Mouse (Mus musculus) Muller cell, postnatal 12 days (primary cell): ENCODE data around the gene Trmo.

Experiments
- DNase-seq: peaks from one replicate; pipeline ENCODE4 v3.0.0-alpha.2; 2015; ENCODE audit errors: inconsistent ontology term

The Trmo gene

GRCm38 (mm10) chr4:46389013-46389611 lies at the start of gene Trmo:
TSS of gene Trmo (minus strand) at chr4:46389437.
- DNase-seq = peak; percentile 93

DNA sequence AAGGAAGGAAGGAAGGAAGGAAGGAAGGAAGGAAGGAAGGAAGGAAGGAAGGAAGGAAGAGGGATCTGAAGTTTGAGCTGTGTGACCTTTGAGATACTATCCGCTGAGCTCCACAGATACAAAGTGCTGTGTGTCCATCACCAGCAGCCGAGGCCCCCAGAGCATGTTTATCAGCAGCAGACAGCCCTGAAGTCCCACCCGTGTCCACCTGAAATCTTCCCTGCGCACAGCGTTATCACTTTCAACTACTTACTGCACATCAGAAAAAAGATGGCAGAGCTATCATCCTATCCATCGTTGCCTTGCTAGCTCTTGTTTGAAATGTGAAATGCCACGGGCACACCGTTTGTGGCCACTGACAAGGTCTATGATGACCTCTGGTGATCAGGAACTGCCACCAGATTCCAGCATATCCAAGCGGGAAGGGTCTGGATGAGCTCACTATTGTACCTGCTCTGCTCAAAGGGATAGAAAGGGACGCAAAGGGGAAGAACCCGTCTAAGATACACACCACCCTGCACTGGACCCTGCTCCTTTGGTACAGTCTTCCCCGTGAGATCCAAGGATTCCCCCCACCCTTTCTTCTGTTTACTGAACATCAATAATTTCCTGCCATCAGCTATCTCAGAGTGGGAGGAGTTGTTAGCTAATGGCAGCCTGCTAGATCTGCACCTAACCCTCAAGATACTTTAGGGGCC lies 43.3 kb upstream of the Trmo start:
- no peak for DNase-seq

- no peak for DNase-seq
These were observed 39.8 kb upstream of the Trmo start for GRCm38 (mm10) chr4:46428903-46429499.

- no peak for DNase-seq
These were observed 33.4 kb upstream of the Trmo start for GRCm38 (mm10) chr4:46422625-46423024.

DNA sequence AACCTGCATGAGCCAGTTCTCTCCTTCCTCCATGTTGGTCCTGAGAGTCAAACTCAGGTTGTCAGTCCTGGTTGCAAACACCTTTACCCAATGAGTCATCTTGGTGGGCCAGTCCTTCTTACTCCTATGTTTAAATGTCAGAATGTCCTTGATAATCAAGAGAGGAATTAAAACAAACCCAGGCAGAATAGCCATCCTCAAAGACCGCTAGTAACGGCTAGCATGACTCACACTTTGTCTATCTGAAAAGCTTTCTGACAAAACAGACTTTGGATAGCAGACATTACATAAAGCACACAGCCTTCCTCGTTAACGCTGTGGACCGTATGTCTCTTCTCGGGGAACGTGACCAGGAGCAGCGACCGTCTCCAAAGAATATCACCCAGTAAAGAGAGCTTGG lies 29.6 kb upstream of the Trmo start:
- peak; percentile 16 for DNase-seq

- no peak for DNase-seq
These were observed 28.3 kb upstream of the Trmo start for GRCm38 (mm10) chr4:46417491-46417890.

- DNase-seq = no peak
These were observed 24.2 kb upstream of the Trmo start, which contains the start of gene Hemgn for GRCm38 (mm10) chr4:46413406-46413805. TSS of gene Hemgn (minus strand) at chr4:46413506.

- DNase-seq = no peak
These were observed 22.9 kb upstream of the Trmo start for GRCm38 (mm10) chr4:46412113-46412512.

- DNase-seq = no peak
These were observed 22.3 kb upstream of the Trmo start for GRCm38 (mm10) chr4:46411489-46411888.

DNA sequence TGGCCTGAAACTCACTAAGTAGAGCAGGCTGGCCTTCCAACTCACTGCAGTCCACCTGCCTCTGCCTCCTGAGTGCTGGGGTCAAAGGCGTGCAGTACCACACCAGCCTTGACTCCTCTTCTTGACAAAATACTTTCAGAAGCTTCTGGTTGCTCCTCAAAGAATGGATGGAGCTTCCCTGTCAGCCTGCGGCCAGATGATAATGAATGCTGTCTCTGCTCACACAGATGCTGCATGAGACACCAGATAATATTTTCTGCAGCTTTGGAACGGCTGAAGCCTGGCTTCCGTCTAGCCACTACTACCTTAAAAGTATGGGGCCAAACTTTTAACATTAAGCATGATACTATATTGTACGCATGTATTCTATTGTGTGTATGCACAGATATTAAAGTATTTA lies 21.4 kb upstream of the Trmo start:
- DNase-seq = no peak

GRCm38 (mm10) chr4:46406966-46407703 lies 17.9 kb upstream of the Trmo start:
- DNase-seq = no peak

GRCm38 (mm10) chr4:46404042-46404795 lies 15.0 kb upstream of the Trmo start:
- DNase-seq = no peak

GRCm38 (mm10) chr4:46398839-46399238 lies 9.6 kb upstream of the Trmo start:
- DNase-seq = no peak

- no peak for DNase-seq
These were observed 6.5 kb upstream of the Trmo start for GRCm38 (mm10) chr4:46395736-46396135.

DNA sequence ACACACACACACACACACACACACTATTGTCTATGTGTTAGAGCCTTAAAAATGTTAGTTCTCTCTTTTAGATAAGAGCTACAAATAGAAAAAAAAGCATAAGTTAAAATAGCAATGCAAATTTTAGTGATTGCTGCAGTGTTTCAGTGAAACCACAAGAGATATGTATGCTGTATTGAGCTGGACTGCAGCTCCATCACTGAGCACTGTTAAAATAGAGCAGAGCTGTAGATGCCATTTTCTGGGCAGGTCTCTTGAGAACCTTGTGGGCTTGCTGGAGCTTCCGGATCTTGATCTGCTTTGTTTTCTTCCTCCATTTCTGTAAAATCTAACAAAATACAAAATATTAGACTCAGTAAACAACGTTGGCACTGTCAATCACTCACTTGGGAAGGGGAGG lies 5.2 kb upstream of the Trmo start:
- DNase-seq = no peak

DNA sequence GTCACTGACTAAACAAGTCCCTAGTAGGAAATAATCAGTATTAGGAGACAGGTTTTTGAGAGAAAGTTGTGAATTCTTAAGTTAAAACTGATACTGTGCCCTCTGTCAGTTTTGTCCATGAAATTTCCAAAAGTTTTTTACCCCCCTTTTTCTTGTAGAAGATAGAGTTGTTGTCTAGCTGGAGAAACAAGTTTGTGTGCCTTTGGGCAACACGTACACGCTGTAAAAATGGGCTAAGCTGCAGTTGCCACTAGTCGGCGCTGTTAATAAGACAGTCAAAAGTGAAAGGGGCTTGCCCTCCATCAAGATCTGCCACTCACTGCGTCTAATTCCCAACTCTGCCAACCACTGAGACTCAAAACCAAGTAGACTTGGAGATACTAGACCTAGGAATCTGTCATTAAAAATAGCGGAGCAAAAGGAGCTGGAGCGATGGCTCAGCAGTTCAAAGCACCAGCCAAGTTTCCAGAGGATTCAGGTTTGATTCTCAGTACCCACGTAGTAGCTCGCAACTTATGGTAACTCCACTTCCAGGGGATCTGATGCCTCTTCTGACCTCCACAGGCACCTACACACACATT lies 1.2 kb upstream of the Trmo start:
- DNase-seq = peak; percentile 61

GRCm38 (mm10) chr4:46389612-46390341 lies 540 bp upstream of the Trmo start:
- DNase-seq = peak; percentile 70

DNA sequence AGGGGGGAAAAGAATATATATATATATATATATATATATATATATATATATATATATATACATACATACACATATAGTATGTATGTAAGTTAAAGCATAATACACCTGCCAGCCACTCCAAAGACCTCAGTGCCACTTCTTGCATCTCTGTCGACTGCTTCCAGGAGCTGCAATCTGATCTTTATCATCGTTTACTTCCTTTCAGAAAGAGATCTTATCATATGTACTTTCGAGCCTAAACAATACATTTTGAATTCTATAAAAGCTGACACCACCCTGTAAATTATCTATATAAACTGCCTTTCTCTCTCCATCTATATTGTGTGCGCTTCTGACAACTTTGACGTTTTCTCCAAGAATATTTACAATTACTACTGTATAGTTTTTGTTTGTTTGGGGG lies 681 bp downstream of the Trmo start:
- no peak for DNase-seq

DNA sequence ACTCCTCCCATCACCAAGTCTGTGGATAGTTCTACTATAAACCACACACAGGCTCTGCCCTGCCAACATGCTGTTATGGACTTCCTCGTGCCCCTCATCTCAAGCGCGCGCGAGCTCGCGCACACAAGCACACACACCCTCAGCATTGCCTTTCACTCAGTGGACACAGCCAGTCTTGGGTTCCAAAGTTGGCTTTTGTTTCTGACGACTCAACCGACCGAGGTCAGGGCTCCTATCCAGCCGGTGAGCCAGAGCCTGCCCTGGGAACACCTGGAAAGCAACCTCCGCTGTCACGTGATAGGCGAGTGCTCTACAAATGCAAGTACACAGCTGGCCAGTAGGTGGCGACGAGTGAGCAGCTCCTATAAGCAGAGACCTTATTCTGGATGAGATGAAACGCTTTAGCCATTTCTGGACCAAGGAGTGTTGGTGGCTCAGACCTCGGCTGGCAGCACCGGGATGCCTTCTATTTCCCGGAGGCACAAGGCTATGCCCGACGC lies 14.3 kb downstream of the Trmo start:
- DNase-seq = peak; percentile 56

DNA sequence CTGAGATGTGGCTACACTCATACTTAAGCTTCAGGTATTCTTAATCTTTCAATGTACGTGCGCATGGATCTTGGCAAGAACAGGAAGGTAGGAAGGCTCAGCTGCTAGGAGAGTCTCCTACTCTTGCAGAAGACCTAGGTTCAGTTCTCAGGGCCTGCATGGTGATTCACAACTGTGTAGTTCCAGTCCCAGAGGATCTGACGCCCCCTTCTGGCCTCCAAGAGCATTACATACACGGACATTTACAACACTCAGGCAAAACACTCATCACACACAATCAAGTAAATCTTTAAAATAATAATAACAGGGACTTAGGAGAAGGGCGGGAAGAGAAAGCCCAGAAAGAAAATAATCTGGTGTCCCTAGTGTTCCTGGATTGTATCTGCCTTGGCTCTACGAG lies 14.8 kb downstream of the Trmo start:
- no peak for DNase-seq
